Mouse (Mus musculus) cerebellum, postnatal 25 days (tissue): ENCODE data around the gene Gm17720.
A peak's percentile ranks its signal among the peaks of the same experiment; 100 is the strongest.

Experiments used
- DNase-seq, 2 experiments: peaks; one replicate each; pipeline ENCODE4 v3.0.0; 2021; ENCODE audit warnings: mixed read lengths in 2 of 2

Gm17720 gene

DNA sequence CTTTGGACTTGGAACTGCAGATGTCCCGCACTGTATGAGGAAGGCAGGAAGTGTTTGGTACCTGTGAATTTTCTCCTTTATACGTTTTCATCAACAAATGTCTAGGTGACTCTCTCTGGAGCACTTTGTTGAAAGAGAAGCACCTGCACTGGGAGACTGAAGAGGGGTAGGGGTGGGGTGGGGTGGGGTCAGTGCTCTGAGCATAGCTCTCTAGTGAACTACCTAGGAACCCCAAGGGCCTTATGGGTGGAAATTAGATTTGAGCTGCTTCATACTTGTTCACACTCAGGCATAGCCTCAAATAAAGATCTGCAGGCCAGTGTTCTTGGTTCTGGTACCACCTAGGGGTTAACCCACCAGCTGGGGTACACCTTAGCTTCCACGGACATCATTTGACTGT lies at the start of gene Gm17720:
Gm17720 (minus strand) TSS at position 101 of the 400 bp plus-strand sequence.
- DNase-seq = no peak

DNA sequence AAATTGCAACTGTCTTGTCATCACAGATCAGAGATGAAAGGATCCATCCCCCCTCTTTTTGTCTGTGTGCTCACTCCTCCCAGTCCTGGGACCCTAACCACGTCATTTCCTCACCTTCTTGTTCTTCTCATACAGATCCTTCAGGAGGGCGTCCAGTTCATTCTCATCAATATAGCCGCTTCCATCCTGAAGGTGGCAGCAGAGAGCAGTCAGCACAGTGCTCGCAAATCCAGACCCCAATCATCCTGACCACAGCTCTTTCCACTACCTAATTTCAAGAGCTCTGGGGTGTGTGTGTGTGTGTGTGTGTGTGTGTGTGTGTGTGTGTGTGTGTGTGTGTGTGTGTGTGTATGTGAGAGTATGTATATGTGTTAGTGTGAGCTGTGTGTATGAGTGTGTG lies 43.0 kb upstream of the Gm17720 start:
- DNase-seq = peak; percentile 79 to 81

DNA sequence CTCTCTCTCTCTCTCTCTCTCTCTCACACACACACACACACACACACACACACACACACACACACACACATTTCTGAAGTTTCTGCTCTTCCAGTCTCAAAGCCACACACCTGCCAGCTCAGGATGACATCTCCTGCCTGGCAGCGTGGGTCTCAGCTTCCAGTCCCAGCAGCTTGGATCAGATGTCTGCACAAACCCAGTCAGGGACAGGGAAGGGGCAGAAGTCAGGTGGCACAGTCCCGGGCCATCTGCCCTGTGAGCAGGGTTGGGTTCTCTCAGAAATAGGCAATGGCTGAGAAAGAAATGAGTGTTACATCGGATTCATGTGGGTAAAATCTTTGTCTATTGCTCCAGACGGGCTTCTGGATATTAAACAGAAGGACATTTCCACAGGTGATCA lies 38.2 kb upstream of the Gm17720 start:
- DNase-seq = peak; percentile 46 to 65

DNA sequence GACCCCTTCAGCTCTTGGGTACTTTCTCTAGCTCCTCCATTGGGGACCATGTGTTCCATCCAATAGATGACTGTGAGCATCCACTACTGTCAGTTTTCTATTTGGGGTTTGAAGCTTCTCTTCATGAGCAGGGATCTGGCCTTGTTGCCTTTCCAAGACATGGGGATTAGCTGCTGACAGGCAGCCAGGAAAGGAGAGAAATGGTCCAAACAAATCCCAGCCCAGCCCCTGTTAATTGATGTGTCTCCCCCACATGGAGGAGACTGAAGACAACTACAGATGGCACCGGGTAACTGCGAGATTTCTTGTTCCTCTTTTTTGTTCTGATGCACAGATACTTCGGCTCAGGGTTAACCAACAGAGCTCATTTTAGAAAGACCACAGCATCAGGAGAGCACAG lies 37.6 kb upstream of the Gm17720 start:
- DNase-seq = no peak

DNA sequence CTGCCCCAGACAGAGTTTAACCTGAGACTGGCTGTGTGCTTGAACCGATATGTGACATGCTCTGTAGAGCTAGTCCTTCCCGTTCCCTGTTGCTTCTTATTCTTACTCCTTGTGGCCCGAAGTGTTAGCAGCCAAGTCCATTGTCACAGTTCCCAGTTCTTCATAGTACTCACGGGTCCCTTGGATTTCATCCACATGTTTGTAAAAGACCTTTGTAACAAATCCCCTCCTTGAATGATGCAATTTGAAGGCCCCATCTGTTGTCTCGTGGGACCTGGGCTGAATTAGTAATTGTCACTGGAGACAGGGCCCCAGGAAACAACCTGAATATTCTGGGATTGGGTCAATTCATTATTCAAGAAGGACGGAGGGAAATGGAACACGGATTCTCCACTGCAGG lies 33.0 kb upstream of the Gm17720 start:
- no peak for DNase-seq

DNA sequence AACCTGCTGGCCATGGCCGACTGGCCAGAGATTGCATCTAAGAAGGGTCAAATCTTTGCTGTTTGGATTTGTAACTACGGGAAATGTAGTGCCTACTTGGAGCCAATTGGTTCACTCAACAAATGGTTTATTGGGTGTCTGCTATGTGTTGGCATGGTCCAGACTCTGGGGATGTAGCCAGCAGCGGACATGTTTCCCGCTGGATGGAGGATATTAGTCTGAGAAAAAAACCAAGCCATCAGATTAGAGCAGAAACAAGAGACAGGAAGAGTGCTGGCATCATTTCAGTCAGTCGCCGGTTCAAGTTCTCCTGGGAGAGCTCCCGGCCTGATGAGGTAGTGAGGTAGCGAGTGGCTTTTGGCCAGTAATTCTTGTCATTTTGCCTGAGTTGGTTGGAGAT lies 31.7 kb upstream of the Gm17720 start:
- peak in 1 of 2 experiments; percentile 28 for DNase-seq

DNA sequence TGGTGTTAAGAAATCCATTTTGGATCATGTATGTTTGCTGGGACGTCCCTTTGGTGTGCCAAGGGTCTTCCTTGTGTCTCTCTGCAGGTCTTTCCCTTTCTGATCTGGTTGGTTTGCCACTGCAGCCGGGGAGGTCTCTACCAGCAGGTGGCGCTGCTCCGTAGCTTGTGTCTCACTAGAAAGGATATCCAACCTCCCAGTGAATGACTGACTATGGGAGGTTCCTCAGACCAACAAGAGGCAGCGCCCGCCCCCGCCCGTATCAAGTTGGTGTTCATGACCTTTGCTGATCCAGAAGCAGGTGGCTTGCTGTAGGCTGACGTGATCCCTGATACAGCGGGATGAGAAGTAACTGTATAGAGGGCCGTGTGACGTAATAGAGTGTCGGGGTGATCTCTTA lies 28.0 kb upstream of the Gm17720 start:
- DNase-seq = peak; percentile 91 to 94

DNA sequence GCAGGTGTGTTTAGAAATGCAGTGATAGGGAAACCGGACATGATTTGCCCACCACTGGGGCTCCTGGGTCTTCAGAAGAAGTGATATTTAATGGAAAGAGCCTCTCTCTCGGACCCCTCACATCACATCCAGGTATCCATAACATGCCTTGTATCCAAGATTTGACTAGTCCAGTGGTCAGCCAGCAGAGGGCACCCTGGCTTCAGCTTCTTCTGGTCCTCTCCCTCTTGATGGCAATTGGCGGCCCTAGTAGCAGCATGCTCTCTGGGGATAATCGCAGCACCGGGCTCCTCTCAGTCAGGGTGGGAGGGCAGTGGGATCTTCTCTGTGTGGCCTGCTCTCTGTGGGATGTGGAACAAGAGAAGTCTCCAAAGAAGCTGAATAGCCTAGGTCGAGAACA lies 17.2 kb upstream of the Gm17720 start:
- DNase-seq = peak; percentile 79 to 87

DNA sequence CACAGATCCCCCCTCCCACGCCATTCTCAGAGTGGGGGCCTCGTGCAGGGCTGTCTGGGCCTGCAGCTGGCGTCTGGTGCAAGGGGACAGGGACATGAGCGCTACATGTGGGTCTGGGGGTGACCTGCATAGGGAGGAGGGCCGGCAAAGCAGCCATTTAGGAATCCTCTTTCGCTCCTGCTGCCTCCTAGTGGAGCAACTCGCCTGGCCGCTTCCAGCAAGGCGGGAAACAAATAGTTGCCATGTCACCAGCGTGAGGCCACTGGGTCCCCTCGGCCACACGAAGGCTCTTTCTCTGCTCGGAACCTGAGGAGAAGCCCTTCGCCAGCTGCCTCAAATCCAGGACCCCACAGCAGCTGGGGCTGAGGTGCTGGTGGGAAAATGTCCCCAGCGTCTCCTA lies 877 bp downstream of the Gm17720 start:
- DNase-seq = no peak

DNA sequence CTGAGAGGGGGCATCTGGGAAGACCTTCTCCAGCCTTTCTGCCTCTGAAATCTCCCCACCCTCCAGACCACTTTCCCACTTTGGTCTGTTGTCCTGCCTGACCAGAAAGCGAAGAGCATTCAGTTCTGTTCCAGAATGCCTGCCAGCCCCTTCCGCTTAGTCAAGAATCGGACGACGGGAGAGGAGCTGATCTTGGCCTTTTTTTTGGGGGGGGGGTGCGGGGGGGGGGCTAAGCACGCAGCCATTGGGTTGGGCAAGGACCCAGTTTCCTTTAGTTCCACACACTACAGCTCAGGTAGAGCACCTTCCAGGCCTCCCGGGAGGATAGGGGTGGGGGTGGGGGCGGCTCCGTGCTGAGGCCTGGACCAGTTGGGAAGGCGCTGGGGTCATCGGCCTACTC lies 1.6 kb downstream of the Gm17720 start, which contains the start of gene Gm21964:
Gm21964 (plus strand) TSS at position 301 of the 400 bp plus-strand sequence.
- DNase-seq = no peak

DNA sequence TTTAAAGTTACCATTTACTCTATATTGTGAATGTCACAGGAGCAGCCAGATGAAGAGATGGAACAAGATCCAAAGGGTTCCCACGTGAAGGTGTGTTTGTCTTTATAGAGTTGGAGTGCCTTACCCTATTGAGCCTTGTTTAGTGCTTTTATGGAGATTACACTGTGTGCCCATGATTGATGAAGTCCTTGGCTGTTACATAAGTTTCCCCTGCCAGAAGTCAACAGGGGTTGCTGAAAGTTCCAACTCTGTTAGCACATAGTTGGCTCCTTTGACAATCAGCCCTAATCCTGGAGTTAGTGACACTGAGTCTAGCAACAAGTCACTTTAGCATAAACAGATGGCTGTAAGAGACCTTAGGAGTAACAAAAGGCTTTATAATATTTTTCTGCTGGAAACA lies 10.7 kb downstream of the Gm17720 start:
- no peak for DNase-seq

DNA sequence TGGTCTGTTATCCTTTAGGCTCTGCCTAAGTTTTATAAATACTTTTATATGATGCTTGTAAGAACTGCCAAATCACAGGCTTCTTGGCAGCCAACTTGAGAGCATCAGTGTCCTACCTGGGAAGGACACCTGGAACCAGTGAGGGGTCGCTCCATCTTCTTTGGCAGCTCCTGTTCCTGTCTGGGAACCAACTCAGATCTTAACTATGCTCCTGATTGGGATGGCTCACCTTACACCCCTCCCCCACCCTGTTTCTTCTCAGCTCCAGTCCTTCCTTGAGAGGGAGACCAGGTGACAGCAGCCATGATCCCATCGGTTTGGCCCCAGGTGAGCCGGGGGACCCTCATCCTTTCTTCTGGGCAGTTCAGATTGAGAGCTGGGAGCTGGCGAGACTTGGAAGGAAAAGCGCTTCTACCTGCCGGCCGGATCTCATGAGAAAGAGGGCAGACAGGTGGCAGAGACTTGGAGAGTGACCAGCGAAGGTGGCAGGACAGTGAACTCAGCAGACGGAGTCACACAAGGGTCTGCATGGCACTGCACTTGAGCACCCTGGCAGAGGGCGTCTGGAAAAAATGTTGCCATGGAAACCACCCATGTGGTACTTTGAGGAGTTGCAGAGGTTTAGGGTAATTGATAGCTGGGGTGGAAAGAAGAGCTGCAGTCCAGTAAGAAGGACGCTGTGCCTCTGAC lies 20.0 kb downstream of the Gm17720 start:
- DNase-seq = peak; percentile 25 to 47

DNA sequence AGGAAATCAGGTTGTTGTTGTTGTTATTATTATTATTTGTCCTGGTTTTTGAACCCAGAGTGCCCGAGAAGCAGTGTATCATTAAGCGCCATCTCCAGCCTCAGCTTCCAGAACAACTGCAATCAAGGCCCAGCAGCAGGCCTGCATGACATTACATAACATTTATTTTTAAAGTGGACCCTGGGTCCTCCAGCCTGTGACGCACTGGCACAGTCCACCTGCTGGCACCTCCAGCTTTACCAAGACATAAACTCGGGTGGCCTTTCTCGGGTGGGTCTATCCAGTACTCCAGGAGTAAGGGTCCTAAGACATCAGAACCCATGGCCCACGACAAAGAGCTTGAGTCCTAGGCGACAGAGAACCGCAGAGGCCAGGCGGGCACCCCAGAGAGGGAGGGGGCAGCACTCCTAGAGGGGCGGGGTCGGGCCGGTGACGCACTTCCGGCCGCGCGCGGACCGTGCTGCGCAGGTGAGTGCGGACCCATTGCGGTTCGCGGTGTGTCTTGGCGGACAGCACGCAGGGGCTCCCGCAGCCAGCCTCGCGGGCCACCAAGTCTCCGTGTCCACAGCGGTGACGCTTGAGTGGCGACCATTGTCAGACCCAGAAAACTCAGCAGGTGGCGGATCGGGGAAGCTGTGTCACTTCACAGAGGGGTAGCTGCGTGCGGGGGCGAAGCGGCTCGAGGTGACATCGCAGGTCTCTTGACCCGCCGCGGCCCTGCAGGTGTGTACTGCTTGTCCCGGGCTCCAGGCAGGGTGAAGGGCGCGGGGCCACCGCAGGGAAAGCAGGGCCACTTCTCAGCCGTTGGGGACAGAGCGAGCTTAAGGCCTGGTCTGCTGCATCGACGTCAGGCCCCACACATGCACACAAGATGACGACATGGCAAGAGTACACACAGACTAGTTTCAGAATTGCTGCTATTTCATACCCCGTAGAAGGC lies 23.0 kb downstream of the Gm17720 start, which contains the start of gene Zfp612:
Zfp612 (plus strand) TSS at position 465 of the 940 bp plus-strand sequence.
- DNase-seq = peak; percentile 91 to 92

DNA sequence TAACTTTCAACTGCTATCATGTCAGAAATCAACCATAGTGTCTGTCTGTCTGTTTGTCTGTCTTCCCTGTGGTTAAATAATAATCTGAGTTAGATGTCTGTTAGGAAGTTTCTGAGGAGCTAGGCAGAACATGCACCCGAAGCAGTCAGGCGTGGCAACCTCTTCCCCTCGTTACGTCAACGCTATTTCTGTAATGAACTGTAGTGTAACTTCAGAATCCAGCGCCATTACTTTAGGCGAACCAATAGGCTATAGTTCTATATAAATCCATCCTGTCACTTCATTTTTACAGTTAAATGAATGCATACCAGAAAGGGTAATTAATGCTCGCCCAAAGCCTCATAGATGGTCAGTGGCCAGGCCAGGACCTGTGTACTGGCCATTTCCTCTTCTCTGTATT lies 28.1 kb downstream of the Gm17720 start:
- DNase-seq = no peak

DNA sequence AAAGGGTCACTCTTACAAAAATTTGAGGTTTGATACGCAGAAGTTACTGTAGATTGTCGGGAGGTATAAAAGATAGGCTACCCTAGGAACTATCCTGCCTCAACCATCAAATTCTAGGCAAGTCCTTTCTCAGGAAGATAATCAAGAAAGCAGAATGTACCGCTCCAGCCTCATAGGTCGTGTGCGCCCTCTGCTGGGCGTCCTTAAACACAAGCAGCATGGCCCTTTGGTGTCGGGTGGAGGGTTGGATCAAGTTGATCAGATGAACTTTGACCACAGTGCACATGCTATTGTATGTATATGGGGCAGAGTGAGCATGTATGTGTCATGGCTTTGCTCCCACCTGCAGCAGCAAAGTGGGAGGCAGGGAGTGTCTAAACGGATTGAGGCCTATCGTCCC lies 31.0 kb downstream of the Gm17720 start:
- peak; percentile 70 to 85 for DNase-seq

DNA sequence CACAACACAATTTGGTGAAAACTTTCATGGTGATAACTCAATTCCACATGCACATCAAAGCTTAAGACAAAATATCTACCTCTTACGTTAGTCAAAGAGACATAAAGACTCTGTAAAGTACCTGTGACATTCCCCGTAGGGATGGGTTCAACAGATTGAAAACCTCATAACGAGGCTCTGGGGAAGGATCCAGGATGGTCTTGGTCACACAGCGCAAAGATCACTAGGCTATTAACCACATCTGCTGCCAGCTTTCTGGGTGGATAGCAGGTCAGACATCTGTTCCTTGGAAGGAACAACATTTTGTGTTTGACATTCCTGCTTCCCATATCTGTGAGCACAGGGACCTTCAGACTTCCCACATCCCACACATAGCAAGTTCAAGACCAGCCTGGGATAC lies 32.8 kb downstream of the Gm17720 start:
- DNase-seq = no peak

DNA sequence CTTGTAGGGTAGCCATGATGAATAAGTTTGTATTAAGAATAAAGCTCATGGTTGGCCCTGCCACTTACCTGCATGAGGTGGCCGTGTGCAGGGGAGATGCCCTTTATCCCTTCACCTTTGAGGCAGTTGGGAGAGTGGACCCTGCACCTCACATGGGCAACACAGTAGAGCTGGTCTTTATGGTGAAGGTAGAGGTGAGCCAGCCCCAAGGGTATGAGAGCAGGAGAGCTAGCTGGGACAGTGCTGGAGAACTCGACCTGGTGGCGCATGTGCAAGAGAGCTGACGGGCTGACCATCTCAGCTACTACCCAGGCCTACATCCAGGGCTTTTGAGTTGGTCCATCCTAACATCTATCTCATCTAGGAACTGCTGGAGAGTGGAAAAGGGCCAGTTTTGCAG lies 36.9 kb downstream of the Gm17720 start:
- DNase-seq = no peak

DNA sequence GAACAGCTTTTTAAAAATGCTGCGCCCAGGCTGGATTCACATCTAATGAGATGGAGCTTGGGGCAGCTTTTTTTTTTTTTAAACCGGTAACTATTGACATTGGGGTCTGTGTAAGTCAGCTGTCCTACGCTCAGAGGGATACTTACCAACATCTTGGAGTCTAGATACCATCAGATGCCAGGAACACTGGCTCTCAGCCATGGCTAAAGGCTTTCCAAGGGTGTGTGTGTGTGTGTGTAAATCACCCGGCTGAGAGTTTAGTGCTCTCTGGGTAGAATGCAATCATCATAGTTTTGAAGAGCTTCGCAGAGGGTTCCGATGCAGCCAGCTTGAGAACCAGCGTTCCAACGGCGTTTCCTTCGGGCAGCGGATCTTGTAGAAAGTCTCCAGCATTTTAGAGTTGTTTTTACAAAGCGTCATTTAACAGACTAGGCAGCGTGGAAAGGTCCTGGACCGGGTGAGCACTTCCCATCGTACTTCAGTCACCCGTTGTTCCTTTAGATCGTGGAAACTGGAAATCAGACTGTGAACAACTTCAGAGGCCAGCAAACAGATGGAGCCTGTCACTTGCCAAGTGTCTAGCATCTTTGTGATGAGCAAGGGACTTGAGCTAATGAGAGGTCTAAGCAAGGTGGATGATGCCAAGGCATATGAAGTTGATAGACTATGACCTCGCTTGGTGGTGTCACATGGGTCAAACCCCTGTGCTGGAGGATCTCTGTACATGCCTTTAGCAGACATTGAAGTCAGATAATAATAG lies 37.8 kb downstream of the Gm17720 start:
- peak; percentile 24 to 48 for DNase-seq

DNA sequence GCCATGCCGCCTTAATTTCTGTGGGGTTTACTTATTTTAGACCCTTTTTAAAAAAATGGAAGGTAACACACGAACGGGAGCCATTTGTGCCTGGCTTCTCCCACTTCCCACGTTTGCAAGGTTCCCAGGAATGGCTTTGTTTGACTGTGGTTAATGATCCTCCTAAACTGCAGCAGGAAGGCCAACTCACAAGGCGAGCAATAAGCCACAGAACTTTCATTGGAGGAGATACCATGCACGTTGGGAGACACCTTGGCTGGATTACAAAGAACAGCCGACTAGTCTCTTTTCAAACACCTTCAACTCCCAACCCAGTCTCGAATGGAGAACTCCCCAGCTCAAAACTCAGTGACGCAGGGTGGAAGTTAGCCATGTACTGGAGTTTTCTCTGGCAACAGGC lies 38.4 kb downstream of the Gm17720 start:
- no peak for DNase-seq

DNA sequence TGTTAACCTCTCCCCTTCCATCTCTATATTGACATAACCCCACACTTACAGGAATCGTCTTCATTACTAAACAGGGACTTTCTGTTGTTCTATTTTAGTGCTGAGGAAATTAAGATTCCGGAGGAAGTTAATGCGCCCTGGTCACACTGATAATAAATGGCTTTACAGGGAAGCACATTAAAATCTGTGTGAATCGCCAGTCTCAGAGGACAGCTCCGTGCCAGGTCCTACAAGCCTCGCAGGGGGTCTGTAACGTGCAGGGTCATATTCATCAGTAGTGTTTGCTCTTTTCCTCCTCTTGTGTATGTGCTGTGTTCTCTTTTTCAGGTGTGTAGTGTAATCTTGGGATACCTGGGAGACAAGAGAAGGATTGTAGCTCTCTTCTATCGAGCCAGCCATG lies 44.3 kb downstream of the Gm17720 start:
- no peak for DNase-seq

DNA sequence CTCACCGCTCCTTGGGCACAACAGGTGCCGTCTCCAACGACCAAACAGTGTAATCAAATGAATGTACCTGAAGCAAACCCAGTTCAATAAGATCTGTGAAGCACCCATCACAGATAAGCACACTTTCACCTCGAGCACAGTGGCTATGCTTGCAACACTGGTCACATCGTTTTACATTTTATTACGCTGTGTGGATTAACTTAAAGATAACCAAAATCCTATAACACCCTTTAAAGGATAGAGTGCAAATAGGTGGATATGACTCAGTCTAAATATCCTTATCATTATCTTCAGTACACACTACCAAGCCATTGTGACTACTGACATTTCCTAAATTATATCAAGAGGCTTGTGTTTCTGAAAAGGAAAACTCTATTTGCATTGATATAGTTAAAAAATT lies 51.3 kb downstream of the Gm17720 start:
- no peak for DNase-seq

DNA sequence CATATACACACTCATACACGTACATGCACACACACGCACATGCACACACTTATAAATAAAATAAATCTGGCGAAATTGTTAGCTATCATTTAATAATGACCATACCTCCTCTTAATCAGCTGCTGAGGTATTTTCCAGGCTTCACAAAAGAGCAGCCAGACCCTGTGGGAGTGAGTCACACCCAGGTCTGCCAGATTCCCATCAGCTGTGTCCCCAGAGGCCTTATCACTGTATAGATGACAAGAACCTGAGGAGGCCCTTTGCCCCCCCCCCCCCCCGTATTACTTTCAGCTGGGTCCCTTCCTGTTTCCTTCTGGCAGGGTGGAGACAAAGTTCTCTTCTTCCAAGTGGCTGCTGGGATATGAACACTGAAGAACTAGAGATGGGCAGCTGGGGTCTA lies 62.0 kb downstream of the Gm17720 start:
- DNase-seq = no peak

DNA sequence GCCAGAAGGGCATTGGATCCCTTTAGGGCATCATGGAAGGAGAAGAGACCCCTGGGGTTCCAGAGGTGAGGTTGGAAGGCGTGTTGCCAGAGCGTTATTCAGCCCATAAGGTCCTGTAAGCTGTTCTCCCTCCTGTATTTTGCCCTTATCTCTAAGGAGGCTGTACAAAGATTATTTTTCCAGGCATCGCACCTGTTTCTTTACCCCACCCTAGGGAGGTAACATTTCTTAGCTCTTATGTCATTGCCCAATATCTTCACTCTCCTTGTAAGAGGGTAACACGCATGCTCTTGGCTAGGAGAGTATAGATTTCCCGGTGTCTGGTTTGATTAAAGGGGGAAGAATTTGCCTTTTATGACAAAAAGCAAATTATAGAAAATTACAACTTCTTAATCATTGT lies 62.9 kb downstream of the Gm17720 start, which contains the start of gene Chst4:
Chst4 (minus strand) TSS at position 82 of the 400 bp plus-strand sequence.
- no peak for DNase-seq
